Mouse (Mus musculus) hindbrain, embryonic 15.5 days (tissue): ENCODE measurements at regions not wholly inside any gene's neighbourhood (a gene's known extent, or its start where the extent isn't known, plus 50 kb on each side); places are given as distances from the start of the nearest gene placed in this dataset.
A peak's percentile ranks its signal among the peaks of the same experiment; 100 is the strongest.

ENCODE experiments used
- ATAC-seq: fragments of 200-750 bp; cut with Nextera tagmentation; 2 replicates; pipeline ENCODE4 v1.8.0; 2017; ENCODE audit warnings: low read depth, moderate number of reproducible peaks, moderate TSS enrichment; ENCODE audit not compliant: low FRiP score
- H3K27ac ChIP-seq: fragments of 300-500 bp; sonication (generic); replicated peaks from 2 replicates; pipeline ENCODE4 v1.5.1; 2015; ENCODE audit warnings: mild to moderate bottlenecking, inconsistent platforms
- H3K27me3 ChIP-seq: fragments of 300-500 bp; sonication (generic); 2 replicates; pipeline ENCODE4 v1.6.1; 2015; ENCODE audit warnings: control low read depth, inconsistent platforms
- H3K36me3 ChIP-seq: fragments of 300-500 bp; sonication (generic); 2 replicates; pipeline ENCODE4 v1.6.1; 2015; ENCODE audit warnings: control low read depth, inconsistent platforms
- H3K4me1 ChIP-seq: fragments of 300-500 bp; sonication (generic); replicated peaks from 2 replicates; pipeline ENCODE4 v1.6.1; 2015; ENCODE audit warnings: control low read depth, inconsistent platforms
- H3K4me2 ChIP-seq: fragments of 300-500 bp; sonication (generic); 2 replicates; pipeline ENCODE4 v1.6.1; 2015; ENCODE audit warnings: moderate library complexity, mild to moderate bottlenecking, inconsistent platforms
- H3K4me3 ChIP-seq: fragments of 300-500 bp; sonication (generic); 2 replicates; pipeline ENCODE4 v1.5.1; 2015; ENCODE audit warnings: mild to moderate bottlenecking, inconsistent platforms
- H3K9ac ChIP-seq: fragments of 300-500 bp; sonication (generic); 2 replicates; pipeline ENCODE4 v1.6.1; 2015; ENCODE audit warnings: inconsistent platforms
- H3K9me3 ChIP-seq: fragments of 300-500 bp; sonication (generic); 2 replicates; pipeline ENCODE4 v1.6.1; 2016; ENCODE audit warnings: control low read depth, inconsistent platforms
- WGBS: fragments of 180-500 bp; shearing (Covaris S2); methylation state at CpG from one replicate; pipeline ENCODE4 v1.1.7; 2015; 5-methylcytosine and 5-hydroxymethylcytosine counted together

DNA sequence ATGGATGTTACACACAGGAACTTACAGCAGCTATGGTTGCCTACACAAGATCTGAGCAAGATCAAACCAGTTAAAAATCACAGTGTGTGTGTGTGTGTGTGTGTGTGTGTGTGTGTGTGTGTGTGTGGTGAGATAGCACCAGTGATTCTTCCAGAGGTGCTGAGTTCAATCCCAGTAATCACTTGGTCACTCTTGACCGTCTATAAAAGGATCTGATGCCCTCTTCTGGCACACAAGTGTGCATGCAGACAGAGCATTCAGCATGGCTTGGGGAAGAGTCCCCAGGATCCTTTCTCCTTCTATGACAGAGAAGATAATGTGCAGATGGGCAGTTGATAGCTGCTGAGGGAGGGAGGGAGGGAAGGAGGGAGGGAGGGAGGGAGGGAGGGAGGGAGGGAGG lies 274.4 kb upstream of the Pkn2 start:
- no peak overlapping the region for H3K27ac ChIP-seq
- no peak overlapping the region for H3K4me2 ChIP-seq
- no peaks in the 10 kb centered on the region for H3K27me3 ChIP-seq
- H3K9me3 ChIP-seq = no peaks in the 10 kb centered on the region
- ATAC-seq = no peak
- 72% methylated on average over 1 of the region's 1 CpGs for WGBS
- H3K9ac ChIP-seq = no peak overlapping the region
- no peaks in the 10 kb centered on the region for H3K4me1 ChIP-seq
- no peak overlapping the region for H3K4me3 ChIP-seq
- H3K36me3 ChIP-seq = no peaks in the 10 kb centered on the region

DNA sequence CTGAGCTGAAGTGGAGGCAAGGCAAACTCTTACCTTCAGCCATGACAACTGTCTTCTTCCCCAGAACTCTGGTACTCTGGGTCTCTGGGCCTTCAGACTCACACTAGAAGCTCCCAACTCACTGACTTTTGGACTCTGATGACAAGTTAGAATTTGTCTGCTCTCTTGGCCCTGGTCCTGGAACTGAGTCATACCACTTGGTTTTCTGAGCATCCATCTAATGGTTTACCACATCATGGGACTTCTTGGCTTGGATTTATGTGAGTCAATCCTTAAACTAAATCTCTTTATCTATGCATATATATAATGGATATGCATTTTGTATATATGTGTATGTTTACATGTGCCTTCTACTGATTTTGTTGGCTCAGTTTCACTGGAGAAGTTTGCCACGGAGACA lies 273.8 kb upstream of the Pkn2 start:
- WGBS = 95% methylated on average over 1 of the region's 1 CpGs
- H3K27me3 ChIP-seq = no peaks in the 10 kb centered on the region
- no peak for ATAC-seq

DNA sequence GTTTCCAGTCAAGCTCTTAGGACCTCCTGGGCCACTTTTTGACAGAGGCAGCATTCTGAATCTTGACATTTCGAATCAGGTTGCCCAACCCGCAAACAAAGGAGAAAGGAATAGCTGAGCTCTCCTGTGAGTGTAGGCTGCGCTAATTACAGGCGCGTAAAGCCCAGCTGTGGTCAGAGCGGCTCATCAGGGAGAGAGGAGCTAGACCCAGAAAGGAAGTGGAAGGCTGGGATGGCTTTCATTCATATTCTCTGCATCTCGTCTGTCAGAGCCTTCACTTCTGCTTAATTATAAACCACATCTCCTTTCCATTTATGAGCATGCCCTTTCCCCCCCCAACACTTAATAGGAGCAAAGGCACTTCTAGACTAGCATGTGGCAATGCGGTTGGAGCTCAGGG lies 265.7 kb upstream of the Pkn2 start:
- no peak for ATAC-seq
- Histone ChIP-seq H3K9me3 (no peaks in the 10 kb centered on the region), H3K27me3 (no peaks in the 10 kb centered on the region), H3K36me3 (no peaks in the 10 kb centered on the region), H3K4me2 (no peak overlapping the region), H3K4me3 (no peak overlapping the region), H3K4me1 (no peaks in the 10 kb centered on the region), H3K9ac (no peak overlapping the region), H3K27ac (no peak overlapping the region)
- 58% methylated on average over 8 of the region's 8 CpGs for WGBS

More for the DNA sequence above, 273.8 kb upstream of the Pkn2 start:
- Histone ChIP-seq H3K4me3 (no peak overlapping the region), H3K4me1 (no peaks in the 10 kb centered on the region), H3K36me3 (no peaks in the 10 kb centered on the region), H3K9me3 (no peaks in the 10 kb centered on the region), H3K27ac (no peak overlapping the region), H3K4me2 (no peak overlapping the region), H3K9ac (no peak overlapping the region)

DNA sequence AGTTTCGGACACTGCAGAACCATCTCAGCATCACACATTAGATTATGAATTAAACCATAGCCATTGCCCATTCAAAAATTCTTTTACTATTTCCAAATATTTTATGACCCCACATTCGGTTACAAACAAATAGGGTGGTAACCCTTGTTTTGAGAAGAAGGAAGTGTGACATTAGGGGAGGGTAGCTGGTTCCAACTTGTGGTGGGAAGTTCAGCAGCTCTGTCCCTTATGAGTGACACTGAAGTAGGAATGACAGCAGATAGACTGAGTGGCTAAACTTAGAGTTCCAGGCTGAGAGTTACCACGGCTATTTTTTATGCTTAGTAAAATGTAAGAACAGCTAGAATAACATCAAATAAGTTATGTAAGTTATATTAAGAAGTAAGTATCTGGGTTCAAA lies 257.1 kb upstream of the Pkn2 start:
- H3K4me3 ChIP-seq = no peak overlapping the region
- no peak overlapping the region for H3K27ac ChIP-seq
- H3K4me1 ChIP-seq = no peaks in the 10 kb centered on the region
- no peaks in the 10 kb centered on the region for H3K9me3 ChIP-seq
- 94% methylated on average over 3 of the region's 3 CpGs for WGBS
- no peak overlapping the region for H3K4me2 ChIP-seq
- no peak for ATAC-seq
- H3K27me3 ChIP-seq = no peaks in the 10 kb centered on the region
- H3K36me3 ChIP-seq = no peaks in the 10 kb centered on the region
- H3K9ac ChIP-seq = no peak overlapping the region

DNA sequence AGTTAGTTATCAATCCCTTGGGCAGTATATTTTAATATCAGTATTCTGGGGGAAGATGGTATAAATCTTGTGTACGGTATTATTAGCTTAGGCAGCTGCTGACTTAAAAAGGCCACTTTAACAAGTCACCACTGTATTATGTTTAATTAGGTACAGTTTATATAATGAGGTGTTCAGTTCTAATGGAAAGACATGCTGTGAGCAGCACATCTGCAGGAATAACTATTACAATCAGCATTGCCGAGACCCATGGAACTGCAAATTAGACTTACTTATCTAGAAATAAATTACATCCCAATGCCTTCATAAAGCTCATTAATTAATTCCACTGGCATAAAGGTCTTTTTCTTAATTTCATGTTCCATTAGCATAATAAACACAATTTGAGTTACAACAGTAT lies 252.7 kb upstream of the Pkn2 start:
- Histone ChIP-seq H3K27ac (no peak overlapping the region), H3K9ac (no peak overlapping the region), H3K4me2 (no peak overlapping the region), H3K4me3 (no peak overlapping the region), H3K9me3 (no peaks in the 10 kb centered on the region), H3K27me3 (no peaks in the 10 kb centered on the region), H3K4me1 (no peaks in the 10 kb centered on the region), H3K36me3 (no peaks in the 10 kb centered on the region)
- ATAC-seq = no peak
- WGBS = 56% methylated on average over 2 of the region's 2 CpGs

DNA sequence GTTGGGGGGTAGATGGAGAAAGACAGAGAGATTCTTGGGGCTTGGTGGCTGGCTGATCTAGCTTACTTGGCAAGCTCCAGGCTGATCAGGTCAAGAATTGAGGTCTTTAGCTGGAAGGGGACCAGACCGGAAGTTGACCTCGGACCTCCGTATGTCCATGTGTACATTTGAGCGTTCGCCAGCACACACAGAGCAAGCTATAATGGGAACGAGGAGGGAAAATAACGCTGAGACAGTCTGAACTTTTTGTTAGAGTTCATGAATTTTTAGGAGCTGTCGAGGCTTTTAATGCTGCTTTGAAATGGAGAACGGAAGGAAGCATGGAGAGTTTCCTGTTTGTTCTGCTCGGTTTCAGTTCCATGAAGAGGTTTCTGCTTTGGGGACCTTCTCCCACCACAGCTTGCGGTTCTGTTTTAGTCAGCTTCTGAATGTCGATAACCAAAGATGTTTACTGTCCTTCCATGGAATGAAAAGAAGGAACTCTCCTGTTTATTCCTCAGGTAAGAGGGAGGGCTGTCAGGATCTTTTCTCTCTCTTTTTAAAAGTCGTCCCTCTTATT lies 226.0 kb upstream of the Pkn2 start:
- Histone ChIP-seq H3K27me3 (no peaks in the 10 kb centered on the region), H3K4me2 (no peak overlapping the region), H3K4me3 (no peak overlapping the region), H3K36me3 (no peaks in the 10 kb centered on the region), H3K9ac (no peak overlapping the region), H3K4me1 (peaks cover 9% of the 10 kb centered on the region; the same call in 1 of the 2 replicates), H3K27ac (no peak overlapping the region), H3K9me3 (no peaks in the 10 kb centered on the region)
- WGBS = 65% methylated on average over 13 of the region's 13 CpGs
- no peak for ATAC-seq

DNA sequence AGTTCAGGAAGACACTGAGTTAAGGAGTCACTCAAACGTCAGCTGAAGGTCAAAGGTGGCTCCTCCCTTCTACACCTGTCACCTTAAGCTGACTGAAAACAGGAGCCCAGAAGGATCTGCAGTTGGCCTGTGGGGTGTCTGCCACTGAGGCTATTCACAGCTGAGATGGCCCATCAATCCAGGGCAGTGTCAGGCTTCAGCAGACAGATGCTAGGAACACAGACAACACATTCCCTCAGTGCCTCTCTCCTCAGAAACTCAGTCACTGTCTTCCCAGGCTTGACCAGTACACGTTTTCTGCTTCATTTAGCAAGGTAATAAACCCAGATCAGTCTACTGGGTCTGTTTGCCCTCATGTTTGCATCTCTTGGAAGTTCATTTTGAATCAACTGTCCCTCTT lies 222.9 kb upstream of the Pkn2 start:
- H3K4me1 ChIP-seq = peaks cover 22% of the 10 kb centered on the region
- H3K9me3 ChIP-seq = no peaks in the 10 kb centered on the region
- no peak for ATAC-seq
- WGBS = 40% methylated on average over 2 of the region's 2 CpGs
- no peaks in the 10 kb centered on the region for H3K27me3 ChIP-seq
- no peak overlapping the region for H3K4me3 ChIP-seq
- no peak overlapping the region for H3K9ac ChIP-seq
- no peak overlapping the region for H3K27ac ChIP-seq
- no peak overlapping the region for H3K4me2 ChIP-seq
- no peaks in the 10 kb centered on the region for H3K36me3 ChIP-seq

DNA sequence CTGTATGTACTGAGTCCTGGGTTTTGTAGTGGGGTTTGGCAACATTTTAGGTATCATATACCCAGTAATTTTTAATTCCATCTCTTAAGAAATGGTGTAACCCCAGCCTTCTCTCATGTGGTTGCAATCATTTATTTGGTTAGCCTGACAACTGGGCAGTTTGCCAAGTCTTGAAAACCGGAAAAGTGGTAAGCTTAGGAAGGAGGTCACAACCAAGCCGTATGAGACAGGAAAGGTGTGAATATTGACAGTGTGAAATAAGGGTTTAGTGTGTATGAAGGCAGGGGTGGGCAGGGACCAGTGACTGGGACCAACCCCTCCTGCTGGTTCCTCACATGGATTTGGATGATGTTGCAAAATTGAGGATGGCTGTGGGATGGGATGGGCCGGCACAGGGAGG lies 221.5 kb upstream of the Pkn2 start:
- H3K4me1 ChIP-seq = peaks cover 22% of the 10 kb centered on the region
- H3K36me3 ChIP-seq = no peaks in the 10 kb centered on the region
- no peak overlapping the region for H3K4me2 ChIP-seq
- no peak overlapping the region for H3K27ac ChIP-seq
- no peak overlapping the region for H3K4me3 ChIP-seq
- no peaks in the 10 kb centered on the region for H3K9me3 ChIP-seq
- WGBS = 27% methylated on average over 3 of the region's 3 CpGs
- peak; percentile 29; the same call in 1 of the 2 replicates for ATAC-seq
- H3K9ac ChIP-seq = no peak overlapping the region
- H3K27me3 ChIP-seq = no peaks in the 10 kb centered on the region

DNA sequence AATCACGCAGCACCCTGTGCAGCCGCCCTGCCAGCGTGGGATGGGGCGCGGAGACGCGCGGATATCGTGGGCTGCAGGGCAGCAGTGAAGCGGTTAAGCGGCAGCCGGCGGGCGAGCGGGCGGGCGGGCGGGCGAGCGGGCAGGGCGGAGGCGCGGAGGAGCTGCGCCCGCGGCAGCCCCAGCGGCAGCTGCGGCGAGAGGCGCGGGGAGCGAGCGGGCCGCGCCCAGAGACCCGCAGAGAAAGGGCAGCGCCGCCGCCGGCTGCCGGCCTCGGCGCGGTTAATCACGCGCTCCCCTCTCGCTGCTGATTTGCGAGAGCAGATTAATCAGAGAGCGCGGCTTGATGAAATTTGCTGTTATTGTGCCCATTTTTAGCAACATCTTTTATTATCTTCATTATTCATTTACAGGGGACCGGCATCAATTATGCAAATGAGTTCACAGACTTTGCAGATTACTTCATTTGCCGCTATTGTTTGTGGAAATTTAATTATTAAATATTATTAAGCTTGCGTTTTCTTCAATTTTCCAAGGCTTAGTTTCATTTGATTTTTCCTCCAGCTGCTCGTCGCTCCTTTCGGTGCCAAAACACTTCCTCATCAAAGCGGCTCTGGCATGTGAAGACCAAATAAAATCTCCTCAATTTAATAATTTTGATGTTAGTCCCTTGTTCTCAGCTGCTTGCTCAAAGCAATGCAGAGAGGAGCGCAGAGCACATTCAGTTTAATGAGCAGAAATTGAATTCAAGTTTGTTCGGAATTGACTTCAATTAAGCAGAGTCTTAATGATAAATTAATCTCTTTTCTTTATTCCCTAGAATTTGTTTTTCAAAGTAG lies 219.2 kb upstream of the Pkn2 start:
- 1% methylated on average over 54 of the region's 59 CpGs for WGBS
- peak overlapping the region; percentile 69 for H3K27ac ChIP-seq
- H3K4me2 ChIP-seq = peak overlapping the region; percentile 61
- H3K27me3 ChIP-seq = no peaks in the 10 kb centered on the region
- H3K4me1 ChIP-seq = peaks cover 19% of the 10 kb centered on the region
- H3K9me3 ChIP-seq = no peaks in the 10 kb centered on the region
- no peaks in the 10 kb centered on the region for H3K36me3 ChIP-seq
- H3K9ac ChIP-seq = peak overlapping the region; percentile 47
- peak; percentile 85 for ATAC-seq
- peak overlapping the region; percentile 49 for H3K4me3 ChIP-seq

DNA sequence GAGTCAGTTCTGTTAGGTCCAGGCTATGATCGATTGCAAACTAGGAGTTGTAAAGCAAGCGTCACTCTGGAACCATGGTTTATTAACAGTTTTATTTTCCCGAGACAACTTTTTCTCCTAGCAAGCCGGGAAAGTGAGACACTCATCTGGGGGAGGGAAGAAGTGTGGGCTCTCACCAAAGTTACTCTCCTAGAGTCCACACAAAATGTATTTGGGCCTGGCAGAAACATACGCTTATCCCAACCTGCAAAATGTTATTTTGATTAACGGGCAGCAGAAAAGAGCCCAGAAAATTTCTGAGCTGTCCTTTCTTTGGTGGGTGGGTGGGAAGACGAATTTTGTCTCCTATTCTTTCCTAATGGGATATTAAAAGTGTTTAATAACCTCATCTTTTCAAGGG lies 218.4 kb upstream of the Pkn2 start:
- Histone ChIP-seq H3K27me3 (no peaks in the 10 kb centered on the region), H3K27ac (peak overlapping the region; percentile 69), H3K36me3 (no peaks in the 10 kb centered on the region), H3K4me1 (peaks cover 19% of the 10 kb centered on the region), H3K4me2 (peak overlapping the region; percentile 61), H3K9ac (peak overlapping the region; percentile 47; the same call in 1 of the 2 replicates), H3K9me3 (no peaks in the 10 kb centered on the region), H3K4me3 (peak overlapping the region; percentile 49)
- no peak for ATAC-seq
- WGBS = 58% methylated on average over 7 of the region's 7 CpGs

DNA sequence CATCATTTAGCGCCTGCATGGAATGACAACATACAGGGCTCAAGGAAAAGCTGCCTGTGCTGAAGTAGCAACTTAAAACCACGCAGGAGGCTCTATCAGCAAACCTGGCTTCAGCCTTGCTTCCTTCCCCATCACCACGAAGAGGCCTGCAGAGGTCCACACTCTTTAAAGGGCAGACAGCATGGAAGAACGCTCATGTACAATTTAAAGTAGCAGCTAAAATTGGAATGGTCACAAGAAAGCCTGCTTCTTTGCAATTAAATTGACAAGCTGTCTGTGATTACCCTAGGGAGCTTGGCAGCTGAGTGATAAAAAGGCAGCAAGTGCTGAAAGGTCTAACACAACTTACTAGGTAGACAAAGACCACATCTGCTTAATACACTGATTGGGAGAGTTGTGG lies 210.4 kb upstream of the Pkn2 start:
- 45% methylated on average over 4 of the region's 4 CpGs for WGBS
- Histone ChIP-seq H3K27ac (no peak overlapping the region), H3K36me3 (no peaks in the 10 kb centered on the region), H3K9ac (no peak overlapping the region), H3K4me1 (no peaks in the 10 kb centered on the region), H3K27me3 (no peaks in the 10 kb centered on the region), H3K9me3 (no peaks in the 10 kb centered on the region), H3K4me3 (no peak overlapping the region), H3K4me2 (no peak overlapping the region)
- ATAC-seq = no peak

DNA sequence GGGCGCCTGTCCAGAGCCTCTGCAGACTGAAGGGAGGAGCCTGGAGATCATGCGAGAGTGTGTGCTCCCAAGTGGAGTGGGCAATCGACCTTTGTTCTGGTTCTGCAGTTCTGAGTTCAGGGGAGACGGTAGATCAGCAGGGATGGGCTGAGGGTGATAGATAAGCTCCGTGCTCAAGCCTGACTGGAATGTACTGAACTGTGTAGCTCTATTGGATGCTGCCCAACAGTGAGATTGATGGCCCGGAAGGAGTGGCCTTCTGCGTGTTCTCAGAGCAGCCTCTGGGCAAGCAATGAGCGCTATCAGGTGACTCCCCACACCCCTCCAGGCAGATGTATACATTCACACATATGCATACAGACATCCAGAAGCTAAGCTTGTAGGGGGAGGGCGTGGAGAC lies 209.1 kb upstream of the Pkn2 start:
- H3K4me3 ChIP-seq = no peak overlapping the region
- H3K4me2 ChIP-seq = no peak overlapping the region
- H3K4me1 ChIP-seq = no peaks in the 10 kb centered on the region
- H3K27me3 ChIP-seq = no peaks in the 10 kb centered on the region
- no peak overlapping the region for H3K9ac ChIP-seq
- no peak; the same call in 1 of the 2 replicates for ATAC-seq
- no peaks in the 10 kb centered on the region for H3K36me3 ChIP-seq
- 50% methylated on average over 9 of the region's 9 CpGs for WGBS
- no peaks in the 10 kb centered on the region for H3K9me3 ChIP-seq
- no peak overlapping the region for H3K27ac ChIP-seq
